Mouse (Mus musculus): Measurements from ENCODE around the gene Mfsd10. TPM values are rescaled to one million over a fixed set of nuclear protein-coding genes. Genes with fewer than 3 reads are reported as not detected.

Gene Mfsd10
- 80.3 and 86.4 TPM in 2 replicates for polyA plus RNA-seq (2015; fragmentation: Nextera tagmentation; extraction: Ambion mirVana)

GRCm38 (mm10) chr5:34636481-34637287 lies at the start of gene Mfsd10:
Gene Mfsd10 (minus strand): TSS chr5:34637212.

GRCm38 (mm10) chr5:34659686-34660590 lies 22.9 kb upstream of the Mfsd10 start, which contains the start of the genes Nop14 and Grk4:
Gene Nop14 (minus strand): TSS chr5:34660148.
Gene Grk4 (plus strand): TSS chr5:34660379.

Other genes starting within 250 kb of the Mfsd10 start
- gene Tnip2, start 123.2 kb downstream of the Mfsd10 start, polyA plus RNA-seq (2015; fragmentation: Nextera tagmentation; extraction: Ambion mirVana): 19.1 and 20.3 TPM in 2 replicates
- gene Sh3bp2, start 111.4 kb downstream of the Mfsd10 start, polyA plus RNA-seq (2015; fragmentation: Nextera tagmentation; extraction: Ambion mirVana): 3.2 and 7.7 TPM in 2 replicates
- 134 and 144 TPM in 2 replicates for gene Add1, start 63.5 kb downstream of the Mfsd10 start, polyA plus RNA-seq (2015; fragmentation: Nextera tagmentation; extraction: Ambion mirVana)
- gene Nop14, start 22.9 kb upstream of the Mfsd10 start, polyA plus RNA-seq (2015; fragmentation: Nextera tagmentation; extraction: Ambion mirVana): 13.7 and 17.0 TPM in 2 replicates
- gene Grk4, start 23.2 kb upstream of the Mfsd10 start, polyA plus RNA-seq (2015; fragmentation: Nextera tagmentation; extraction: Ambion mirVana): 3.8 and 6.2 TPM in 2 replicates
- gene Htt, start 124.5 kb upstream of the Mfsd10 start, polyA plus RNA-seq (2015; fragmentation: Nextera tagmentation; extraction: Ambion mirVana): 3.8 and 4.2 TPM in 2 replicates